Mouse (Mus musculus) CD4-positive helper T cell, adult 2 months (primary cell): ENCODE measurements around the gene Psmd9.

Source experiments
- DNase-seq: peaks from one replicate; pipeline ENCODE4 v3.0.0-alpha.2; 2012; ENCODE audit warnings: low read depth, missing footprints, low spot score

Psmd9 gene

GRCm38 (mm10) chr5:123296224-123296806 lies 127.1 kb downstream of the Psmd9 start:
- DNase-seq: peak; percentile 16

- DNase-seq: no peak
Observed at GRCm38 (mm10) chr5:123296972-123297754, 128.0 kb downstream of the Psmd9 start.

GRCm38 (mm10) chr5:123297830-123298229 lies 128.6 kb downstream of the Psmd9 start:
- no peak for DNase-seq

GRCm38 (mm10) chr5:123298526-123298925 lies 129.3 kb downstream of the Psmd9 start:
- DNase-seq: no peak
